Mouse (Mus musculus): ENCODE measurements around the gene Wwox.

DNA sequence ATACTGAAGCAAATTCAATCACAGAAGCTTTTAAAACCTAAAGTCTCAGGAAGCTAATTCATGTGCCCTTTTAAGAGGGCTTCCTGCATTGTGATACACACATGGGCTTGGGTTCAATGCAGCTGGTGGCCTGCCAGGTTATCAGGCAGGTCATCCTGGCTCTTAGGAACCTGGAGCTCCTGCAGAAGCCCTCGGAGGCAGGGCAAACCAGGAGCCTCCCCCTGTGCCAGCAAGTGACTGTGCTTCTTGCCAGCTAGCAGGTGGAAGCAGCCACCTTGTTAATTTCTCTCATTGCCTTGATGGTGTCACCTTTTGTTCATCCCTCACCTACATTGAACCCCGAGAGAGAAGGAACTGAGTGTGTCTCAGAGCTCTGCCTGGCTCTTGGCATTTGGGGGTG is 872.9 kb downstream of the Wwox start:
- no peak for TF ChIP-seq POLR2A (IDR thresholded peaks at IDR 0.05; ENCODE audit: insufficient read depth, low read depth, low read length)
- no peak for TF ChIP-seq CTCF (IDR thresholded peaks at IDR 0.05; ENCODE audit: insufficient read depth, low read depth, low read length)
